Mouse (Mus musculus): ENCODE measurements at regions not wholly inside any gene's neighbourhood (a gene's known extent, or its start where the extent isn't known, plus 50 kb on each side); places are given as distances from the start of the nearest gene placed in this dataset.

- TF ChIP-seq POLR2A (IDR thresholded peaks at IDR 0.05; ENCODE audit: low read depth, low read length) (no peak), CTCF (IDR thresholded peaks at IDR 0.05; ENCODE audit: extremely low read depth, insufficient read length, insufficient replicate concordance, low read depth, low read length) (no peak)
Measured at GRCm38 (mm10) chr13:44502612-44503256, 226.5 kb upstream of the Jarid2 start.

Data from small intestine, adult 2 months (tissue).